Mouse (Mus musculus): Measurements from ENCODE around the gene Rassf8.

The Rassf8 gene

GRCm38 (mm10) chr6:145747671-145748640 lies 1.4 kb downstream of the Rassf8 start:
- DNase-seq (ENCODE audit: low spot score in 2 of 2) = no peak

DNA sequence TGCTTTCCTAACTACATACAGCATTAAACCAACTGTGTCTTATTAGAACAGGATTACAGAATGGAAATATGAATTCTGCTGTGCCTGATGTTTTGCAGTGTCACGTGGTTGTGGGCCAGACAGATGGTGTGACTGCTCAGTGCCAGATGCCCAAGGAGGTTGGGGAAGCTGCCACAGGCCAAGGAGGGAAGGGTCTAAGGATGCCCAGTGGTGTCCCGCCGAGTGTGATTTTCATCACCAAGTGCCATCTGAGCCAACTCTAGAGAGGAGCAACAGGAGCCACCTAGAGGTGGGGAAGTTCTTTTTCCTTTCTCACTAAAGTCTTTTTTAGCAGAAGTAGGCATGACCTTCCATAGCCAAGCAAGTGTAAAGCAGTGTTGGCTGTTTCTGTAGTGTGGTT lies 3.8 kb downstream of the Rassf8 start:
- no peak for DNase-seq (ENCODE audit: low spot score in 2 of 2)

GRCm38 (mm10) chr6:145753296-145753695 lies 6.7 kb downstream of the Rassf8 start:
- no peak for DNase-seq (ENCODE audit: low spot score in 2 of 2)

DNA sequence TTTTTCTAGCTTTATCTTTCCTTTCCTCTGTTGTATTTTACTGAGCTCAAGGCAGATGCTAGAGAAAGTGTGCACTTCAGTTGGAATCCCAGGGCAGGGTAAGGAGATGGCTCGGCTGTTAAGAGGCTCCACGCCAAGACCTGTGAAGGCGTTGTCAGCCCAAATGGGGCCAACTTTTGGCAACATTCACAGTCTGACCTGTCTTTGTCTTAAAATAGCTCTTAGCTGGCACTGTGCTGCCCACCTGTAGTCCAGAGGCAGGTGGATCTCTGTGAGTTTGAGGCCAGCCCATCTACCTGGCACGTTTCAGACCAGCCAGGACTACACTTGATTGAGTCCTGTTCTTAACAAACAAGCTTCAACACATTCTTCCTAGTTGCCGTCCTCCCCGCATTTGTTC lies 7.9 kb downstream of the Rassf8 start:
- no peak for DNase-seq (ENCODE audit: low spot score in 2 of 2)

DNA sequence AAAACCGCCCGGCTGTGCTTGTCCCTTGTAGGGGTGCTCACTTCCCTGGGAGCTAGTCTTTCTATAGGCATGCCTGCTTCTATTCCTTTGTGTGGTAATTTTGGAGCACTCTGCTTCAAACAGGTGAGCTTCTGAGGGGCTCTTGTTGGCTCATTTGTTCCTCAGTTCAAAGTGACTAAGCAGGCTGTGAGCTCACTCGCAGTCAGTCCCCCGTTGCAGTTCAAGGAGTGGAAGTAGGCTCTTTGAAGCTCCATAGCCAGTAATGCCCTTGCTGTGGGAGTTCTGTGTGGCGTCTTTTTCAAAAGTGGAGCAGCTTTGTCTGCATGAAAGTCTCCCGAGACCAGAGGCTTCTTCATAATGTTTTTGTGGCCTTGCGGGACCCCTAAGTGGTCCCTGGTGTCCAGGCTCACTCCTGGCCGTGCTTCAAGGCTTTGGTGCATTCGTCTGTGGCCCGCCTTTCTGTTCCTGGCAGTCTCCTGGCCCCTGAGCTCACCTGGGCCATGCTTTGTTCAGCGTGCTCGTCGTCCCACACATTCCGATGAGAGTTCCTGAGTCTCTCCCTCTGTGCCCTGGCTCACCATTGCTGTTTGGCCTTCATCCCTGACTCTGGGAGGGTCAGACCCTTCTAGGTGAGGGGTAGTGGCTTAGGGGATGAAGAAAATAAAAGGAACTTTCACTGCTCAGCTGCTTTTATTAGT lies 9.5 kb downstream of the Rassf8 start:
- DNase-seq (ENCODE audit: low spot score in 2 of 2) = no peak

GRCm38 (mm10) chr6:145756640-145757005 lies 10.1 kb downstream of the Rassf8 start:
- no peak for DNase-seq (ENCODE audit: low spot score in 2 of 2)

- no peak for DNase-seq (ENCODE audit: low spot score in 2 of 2)
These were observed 10.8 kb downstream of the Rassf8 start for GRCm38 (mm10) chr6:145757346-145757745.

- DNase-seq (ENCODE audit: low spot score in 2 of 2) = no peak
These were observed 12.1 kb downstream of the Rassf8 start for GRCm38 (mm10) chr6:145758685-145759084.

GRCm38 (mm10) chr6:145759432-145759831 lies 12.9 kb downstream of the Rassf8 start:
- no peak for DNase-seq (ENCODE audit: low spot score in 2 of 2)

GRCm38 (mm10) chr6:145760246-145761016 lies 13.9 kb downstream of the Rassf8 start:
- DNase-seq (ENCODE audit: low spot score in 2 of 2) = no peak

DNA sequence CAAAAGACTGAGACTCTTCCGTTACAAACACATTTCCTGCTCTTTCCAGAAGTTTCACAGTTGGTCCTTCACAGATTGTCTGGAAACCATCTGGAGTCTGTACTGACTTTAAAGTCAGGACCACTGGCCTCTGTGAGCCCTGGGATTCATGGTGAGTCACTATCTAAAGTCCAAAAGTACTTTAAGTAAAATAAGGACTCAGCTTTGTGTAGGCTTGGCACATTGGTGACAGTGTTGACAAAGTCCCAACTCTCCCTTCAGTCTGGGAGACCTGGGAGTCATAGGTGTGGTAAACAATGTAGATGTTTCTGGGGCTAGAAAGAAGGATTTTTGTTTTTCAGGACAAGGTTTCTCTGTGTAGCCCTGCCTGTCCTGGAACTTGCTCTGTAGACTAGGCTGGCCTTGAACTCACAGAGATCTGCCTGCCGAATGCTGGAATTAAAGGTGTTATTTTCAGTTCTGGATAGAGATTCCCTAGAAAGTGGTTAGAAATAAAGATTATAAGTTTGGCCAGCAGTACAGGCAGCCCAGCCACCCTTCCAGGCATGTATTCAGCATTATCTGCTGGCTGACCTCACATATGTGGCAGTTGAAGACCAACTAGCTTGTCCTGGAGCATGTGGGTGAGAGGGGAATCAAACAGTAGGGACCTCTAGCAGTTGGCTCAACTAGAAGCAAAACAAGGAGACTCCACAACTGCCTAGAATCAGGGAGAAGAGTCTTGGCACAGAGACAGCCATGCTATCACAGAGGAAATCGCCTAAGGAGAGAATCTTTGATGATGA lies 14.8 kb downstream of the Rassf8 start:
- DNase-seq (ENCODE audit: low spot score in 2 of 2) = no peak

GRCm38 (mm10) chr6:145762016-145762415 lies 15.5 kb downstream of the Rassf8 start:
- DNase-seq (ENCODE audit: low spot score in 2 of 2) = no peak

DNA sequence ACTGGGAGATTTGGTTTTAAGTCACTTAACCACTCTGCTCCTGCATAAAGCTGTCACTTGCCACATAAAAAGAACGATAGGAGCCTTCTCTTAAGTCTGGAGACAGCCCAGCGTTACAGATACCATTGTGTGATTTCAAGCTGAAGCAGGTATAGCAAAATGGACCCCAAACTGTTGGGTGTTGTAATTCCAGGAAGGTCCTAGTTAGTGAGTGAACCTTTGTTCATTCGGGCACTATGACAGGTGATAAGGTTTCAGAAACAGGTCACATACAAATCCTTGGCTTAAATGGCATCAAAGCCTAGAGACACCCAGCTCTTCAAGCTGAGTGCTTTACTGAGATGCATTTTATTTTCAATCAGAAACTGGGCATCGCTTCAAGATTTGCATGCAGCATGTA lies 16.5 kb downstream of the Rassf8 start:
- no peak for DNase-seq (ENCODE audit: low spot score in 2 of 2)

GRCm38 (mm10) chr6:145765011-145765410 lies 18.5 kb downstream of the Rassf8 start:
- no peak for DNase-seq (ENCODE audit: low spot score in 2 of 2)

- no peak for DNase-seq (ENCODE audit: low spot score in 2 of 2)
These were observed 20.4 kb downstream of the Rassf8 start for GRCm38 (mm10) chr6:145766971-145767370.

DNA sequence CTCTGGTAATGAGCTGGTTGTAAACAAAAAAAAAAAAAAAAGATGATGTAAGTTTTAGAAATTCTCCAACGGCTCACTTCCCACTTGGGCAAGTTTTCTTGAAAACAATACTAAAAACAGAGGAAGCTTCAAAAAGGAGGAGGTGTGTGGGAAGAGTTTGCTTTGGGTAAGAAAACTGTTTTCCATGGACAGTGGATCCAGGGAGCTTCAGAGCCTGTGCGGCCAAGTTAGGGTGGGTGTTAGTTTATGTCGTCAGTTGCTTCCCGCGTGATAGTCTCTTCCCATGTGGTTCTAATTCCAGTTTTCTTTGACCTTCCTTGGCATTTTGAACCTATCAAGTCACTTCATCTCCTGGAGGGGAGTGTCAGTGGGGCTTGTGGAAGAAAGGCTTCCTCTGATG lies 21.1 kb downstream of the Rassf8 start:
- DNase-seq (ENCODE audit: low spot score in 2 of 2) = no peak

DNA sequence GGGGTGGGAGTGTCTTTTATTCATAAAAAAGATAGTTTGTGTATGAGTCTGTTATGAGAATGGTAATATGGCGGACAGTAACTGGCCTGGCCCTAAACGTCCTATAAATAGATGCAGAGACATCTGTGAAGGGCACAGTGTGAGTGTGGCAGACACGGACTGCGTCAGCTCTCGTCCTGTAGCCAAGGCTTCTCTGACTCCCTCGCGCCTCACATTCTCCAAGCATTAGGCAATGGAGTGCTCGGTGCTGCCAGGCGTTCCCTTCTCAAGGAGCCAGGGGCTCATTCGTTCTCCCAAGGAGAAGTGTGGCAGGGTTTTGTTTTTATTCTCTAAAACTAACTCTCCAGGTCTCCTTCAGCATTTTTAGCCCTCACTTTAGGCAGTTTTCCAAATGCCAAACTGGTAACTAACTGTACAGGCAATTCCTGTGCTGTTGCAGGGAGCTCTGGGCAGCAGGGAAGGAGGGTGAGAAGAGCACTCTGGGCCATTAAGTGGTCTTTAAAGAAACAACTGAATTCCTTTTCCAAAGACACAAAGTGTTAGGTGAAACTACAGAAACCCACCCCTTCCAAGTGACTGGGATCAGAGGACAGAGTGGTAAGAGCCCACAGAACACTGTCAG lies 22.2 kb downstream of the Rassf8 start:
- no peak for DNase-seq (ENCODE audit: low spot score in 2 of 2)

- no peak for DNase-seq (ENCODE audit: low spot score in 2 of 2)
These were observed 23.3 kb downstream of the Rassf8 start for GRCm38 (mm10) chr6:145769855-145770254.

GRCm38 (mm10) chr6:145770272-145771000 lies 23.9 kb downstream of the Rassf8 start:
- no peak for DNase-seq (ENCODE audit: low spot score in 2 of 2)

GRCm38 (mm10) chr6:145774436-145774835 lies 27.9 kb downstream of the Rassf8 start:
- DNase-seq (ENCODE audit: low spot score in 2 of 2) = no peak
